Mouse (Mus musculus) heart, adult 2 months (tissue): Measurements from ENCODE around the gene Dck. TPM values are rescaled to one million over a fixed set of nuclear protein-coding genes. Genes with fewer than 3 reads are reported as not detected.

ENCODE experiments used
- DNase-seq, 2 experiments: peaks; one replicate each; pipeline ENCODE4 v3.0.0; 2021
- H3K27ac ChIP-seq: fragments of 200-600 bp; 2 replicates; pipeline ENCODE4 v1.8.1; 2022
- H3K27me3 ChIP-seq: fragments of 200-500 bp; 2 replicates; pipeline ENCODE4 v1.6.1; 2012; ENCODE audit warnings: mild to moderate bottlenecking, low read length, inconsistent platforms, mixed read lengths; ENCODE audit not compliant: control insufficient read depth, insufficient read depth
- H3K36me3 ChIP-seq: fragments of 200-500 bp; 2 replicates; pipeline ENCODE4 v1.6.1; 2012; ENCODE audit warnings: low read length, inconsistent platforms; ENCODE audit not compliant: control insufficient read depth, insufficient read depth
- H3K4me1 ChIP-seq: fragments of 200-500 bp; 2 replicates; pipeline ENCODE4 v1.6.1; 2011; ENCODE audit warnings: low read length; ENCODE audit not compliant: control insufficient read depth, insufficient read depth
- H3K4me3 ChIP-seq: fragments of 200-600 bp; 2 replicates; pipeline ENCODE4 v1.8.1; 2022
- H3K79me2 ChIP-seq: fragments of 200-500 bp; replicated peaks from 2 replicates; pipeline ENCODE4 v1.6.1; 2012; ENCODE audit warnings: mild to moderate bottlenecking, inconsistent platforms, low read length, moderate library complexity, mixed read lengths; ENCODE audit not compliant: control insufficient read depth, insufficient read depth
- H3K9ac ChIP-seq: fragments of 200-500 bp; 2 replicates; pipeline ENCODE4 v1.6.1; 2012; ENCODE audit warnings: low read depth, mild to moderate bottlenecking, control low read depth, inconsistent platforms, low read length, mixed read lengths
- CTCF ChIP-seq: fragments of 200-600 bp; IDR thresholded peaks from 2 replicates; pipeline ENCODE4 v1.8.1; 2022; ENCODE audit warnings: antibody characterized with exemption, mild to moderate bottlenecking, moderate library complexity
- EP300 ChIP-seq: fragments of 200-500 bp; IDR thresholded peaks from 2 replicates; pipeline ENCODE4 v1.6.1; 2011; ENCODE audit warnings: low read depth, low read length, control low read depth; ENCODE audit not compliant: insufficient read depth
- POLR2A ChIP-seq: fragments of 200-500 bp; IDR thresholded peaks from 2 replicates; pipeline ENCODE4 v1.6.1; 2011; ENCODE audit warnings: mild to moderate bottlenecking, low read depth, low read length, control low read depth; ENCODE audit not compliant: insufficient read depth
- WGBS: fragments of 180-500 bp; shearing (Covaris S2); methylation state at CpG from one replicate; pipeline ENCODE4 v1.1.7; 2018; 5-methylcytosine and 5-hydroxymethylcytosine counted together
- intact Hi-C: fragments of 180-260 bp; cut with DNase I; formaldehyde crosslinking; loops from one replicate; pipeline ENCODE4 v1.15.1; 2025
- long read RNA-seq: library from polyadenylated mRNA; stranded (forward); transcript quantifications from one replicate; pipeline ENCODE4 v2.0.0, GENCODE M21; 2021
- polyA plus RNA-seq: library from polyadenylated mRNA; depleted of rRNA; stranded (reverse); fragments of >200 nt; gene quantifications from 2 replicates; pipeline ENCODE4 v1.2.3, GENCODE M21; 2012; rRNA removed
- total RNA-seq, 2 experiments: library from RNA; stranded (reverse); gene quantifications; 2 replicates each; pipeline ENCODE4 v1.2.3; 2021

Gene Dck
- 1 to 10 TPM; 2.3 to 2.5 TPM for total RNA-seq
- polyA plus RNA-seq = 1.6 and 3.0 TPM in 2 replicates
- long read RNA-seq, partial matches to known transcripts = 0 of 5 reads
- long read RNA-seq, other reads (novel, unspliced or antisense) = 1 of 5 reads

GRCm38 (mm10) chr5:88764987-88765481 is at the start of gene Dck:
Gene Dck, plus strand, starts transcription at chr5:88764996.
- Histone ChIP-seq H3K79me2 (no peaks in the 10 kb centered on the region), H3K4me1 (no peaks in the 10 kb centered on the region; the same call in 1 of the 2 replicates), H3K4me3 (peak within 1 kb of the TSS; percentile 66), H3K27ac (peak within 1 kb of the TSS; percentile 49), H3K36me3 (0 out of 2 replicates have a peak, but pooled peaks cover 2% of the 10 kb centered on the region), H3K9ac (peak within 1 kb of the TSS; percentile 80), H3K27me3 (no peaks in the 10 kb centered on the region)
- intact Hi-C loops = loop anchor here (1.0 to 5.0 kb wide), 3 partner anchors 45 to 198 kb away; partner anchors contain the start of genes Grsf1, Mob1b and Rufy3
- peak; percentile 96 to 100 for DNase-seq
- no peak for TF ChIP-seq EP300
- TF ChIP-seq CTCF = no peak
- no peak; the same call in 1 of the 2 replicates for TF ChIP-seq POLR2A
- WGBS = under 1% methylated on average over 51 of the region's 51 CpGs

GRCm38 (mm10) chr5:88716983-88717382 is 47.8 kb upstream of the Dck start:
- Histone ChIP-seq H3K27ac (no peak overlapping the region), H3K4me3 (no peak overlapping the region), H3K79me2 (peaks cover 8% of the 10 kb centered on the region), H3K27me3 (no peaks in the 10 kb centered on the region), H3K36me3 (no peaks in the 10 kb centered on the region), H3K9ac (no peak overlapping the region), H3K4me1 (peaks cover 3% of the 10 kb centered on the region)
- no peak for TF ChIP-seq POLR2A
- TF ChIP-seq CTCF = no peak
- no peak for TF ChIP-seq EP300
- DNase-seq = no peak
- WGBS = 80% methylated on average over 2 of the region's 2 CpGs
- intact Hi-C loops = no loop called here

- Histone ChIP-seq H3K4me1 (peaks cover 9% of the 10 kb centered on the region), H3K36me3 (peaks cover 14% of the 10 kb centered on the region), H3K9ac (peak within 1 kb of the TSS; percentile 94), H3K27me3 (no peaks in the 10 kb centered on the region), H3K4me3 (peak within 1 kb of the TSS; percentile 95), H3K79me2 (peaks cover 10% of the 10 kb centered on the region), H3K27ac (peak within 1 kb of the TSS; percentile 92)
- DNase-seq = peak; percentile 99
- WGBS = under 1% methylated on average over 54 of the region's 54 CpGs
- intact Hi-C loops = loop anchor here (1.0 to 2.0 kb wide), 3 partner anchors 44 to 156 kb away; partner anchors contain the start of genes Grsf1 and Rufy3
- TF ChIP-seq EP300 (0 out of 2 replicates have a peak, but pooled peaks have one; percentile 12), POLR2A (peak; percentile 95), CTCF (no peak)
Measured at GRCm38 (mm10) chr5:88720116-88721002, 44.4 kb upstream of the Dck start, which contains the start of gene Mob1b. Gene Mob1b, plus strand, starts transcription at chr5:88720855.

GRCm38 (mm10) chr5:88721003-88721475 is 43.8 kb upstream of the Dck start:
- Histone ChIP-seq H3K4me3 (peak overlapping the region; percentile 95), H3K9ac (peak overlapping the region; percentile 94), H3K27ac (peak overlapping the region; percentile 92), H3K79me2 (peaks cover 10% of the 10 kb centered on the region), H3K4me1 (peaks cover 9% of the 10 kb centered on the region), H3K36me3 (peaks cover 15% of the 10 kb centered on the region), H3K27me3 (no peaks in the 10 kb centered on the region)
- intact Hi-C loops = loop anchor here (2.0 kb wide), 2 partner anchors 44 to 156 kb away; partner anchors contain the start of genes Grsf1 and Rufy3
- no peak for TF ChIP-seq EP300
- TF ChIP-seq CTCF = no peak
- TF ChIP-seq POLR2A = no peak
- DNase-seq = no peak
- WGBS = under 1% methylated on average over 37 of the region's 38 CpGs

GRCm38 (mm10) chr5:88721565-88722212 is 43.1 kb upstream of the Dck start:
- peak overlapping the region; percentile 58 for H3K27ac ChIP-seq
- peaks cover 16% of the 10 kb centered on the region for H3K36me3 ChIP-seq
- peaks cover 10% of the 10 kb centered on the region for H3K79me2 ChIP-seq
- H3K9ac ChIP-seq = peak overlapping the region; percentile 94
- no peak for TF ChIP-seq CTCF
- TF ChIP-seq EP300 = no peak
- TF ChIP-seq POLR2A = no peak
- H3K27me3 ChIP-seq = no peaks in the 10 kb centered on the region
- peak overlapping the region; percentile 95 for H3K4me3 ChIP-seq
- WGBS = 2% methylated on average over 31 of the region's 31 CpGs
- peaks cover 9% of the 10 kb centered on the region for H3K4me1 ChIP-seq
- DNase-seq = peak; percentile 40 to 57
- intact Hi-C loops = loop anchor here (2.0 kb wide), 2 partner anchors 45 to 157 kb away; partner anchors contain the start of genes Grsf1 and Rufy3
